Mouse (Mus musculus) bone marrow, adult 2 months (tissue): ENCODE results near the gene Cd151. TPM values are rescaled to one million over a fixed set of nuclear protein-coding genes. Genes with fewer than 3 reads are reported as not detected.

Experiments used
- H3K27ac ChIP-seq: fragments of 200-500 bp; 2 replicates; pipeline ENCODE4 v1.5.1; 2012; ENCODE audit warnings: low read depth, mild to moderate bottlenecking, control low read depth, inconsistent platforms, low read length; ENCODE audit not compliant: control insufficient read depth, poor library complexity, insufficient read depth
- H3K4me1 ChIP-seq: fragments of 200-500 bp; 2 replicates; pipeline ENCODE4 v1.6.1; 2011; ENCODE audit warnings: low read length; ENCODE audit not compliant: control insufficient read depth, insufficient read depth
- H3K4me3 ChIP-seq: fragments of 200-500 bp; replicated peaks from 2 replicates; pipeline ENCODE3; 2011; ENCODE audit warnings: mild to moderate bottlenecking, low read depth, low read length, control low read depth; ENCODE audit not compliant: control insufficient read depth
- CTCF ChIP-seq: fragments of 200-500 bp; IDR thresholded peaks from 2 replicates; pipeline ENCODE4 v1.5.1; 2011; ENCODE audit warnings: low read length, control low read depth; ENCODE audit not compliant: control insufficient read depth, insufficient read depth
- POLR2A ChIP-seq: fragments of 200-500 bp; IDR thresholded peaks from 2 replicates; pipeline ENCODE4 v1.6.1; 2011; ENCODE audit warnings: low read depth, mild to moderate bottlenecking, control low read depth, low read length, borderline replicate concordance; ENCODE audit not compliant: control insufficient read depth
- WGBS: fragments of 180-500 bp; shearing (Covaris S2); methylation state at CpG from one replicate; pipeline ENCODE4 v1.1.7; 2018; 5-methylcytosine and 5-hydroxymethylcytosine counted together
- polyA plus RNA-seq: library from polyadenylated mRNA; stranded (reverse); fragments of >200 nt; gene quantifications from 2 replicates; pipeline ENCODE4 v1.2.4, GENCODE M21; 2011; ENCODE audit warnings: low replicate concordance; ENCODE audit not compliant: missing spikeins, insufficient read depth, insufficient read length

Cd151 gene
- polyA plus RNA-seq, 1 experiment, result 34.2 TPM

DNA sequence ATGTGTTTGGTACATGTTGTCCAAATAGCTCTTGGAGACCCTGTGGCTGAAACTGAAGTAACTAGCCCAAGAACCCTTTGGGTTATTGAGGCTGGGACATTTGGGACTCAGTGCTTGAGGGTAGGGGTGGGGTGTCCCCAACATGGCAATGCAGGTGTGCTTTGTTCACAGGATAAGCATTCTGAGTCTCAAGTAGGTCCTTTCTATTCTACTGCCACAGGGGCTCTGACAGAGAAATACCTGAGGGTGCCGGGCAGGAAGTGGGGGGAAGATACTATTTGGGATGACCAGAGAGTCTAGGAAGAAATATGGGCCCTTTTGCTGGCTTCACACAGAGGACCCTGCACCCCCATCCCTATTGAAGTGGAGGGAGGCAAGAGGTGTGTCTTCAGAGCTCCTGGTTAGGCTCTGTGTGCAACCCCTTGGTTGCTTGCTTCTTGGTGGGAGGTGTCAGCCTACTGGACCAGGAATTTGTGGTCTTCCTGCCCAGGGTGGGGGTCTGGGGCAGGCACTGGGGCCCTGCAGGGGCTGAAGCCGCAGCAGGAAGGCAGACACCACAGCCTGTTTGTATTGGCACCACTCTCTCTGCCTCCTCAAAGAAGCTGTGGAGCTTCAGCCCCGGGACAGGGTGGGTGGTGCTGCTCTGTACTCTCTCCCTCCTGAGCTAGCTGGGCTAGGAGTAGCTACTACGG, 10.5 kb downstream of the Cd151 start:
- no peak for TF ChIP-seq CTCF
- TF ChIP-seq POLR2A, result no peak
- Histone ChIP-seq H3K4me1 (peaks cover 9% of the 10 kb centered on the region), H3K27ac (0 out of 2 replicates have a peak overlapping the region, but pooled peaks have one; percentile 6), H3K4me3 (no peak overlapping the region)
- WGBS, result 3% methylated on average over 4 of the region's 4 CpGs

DNA sequence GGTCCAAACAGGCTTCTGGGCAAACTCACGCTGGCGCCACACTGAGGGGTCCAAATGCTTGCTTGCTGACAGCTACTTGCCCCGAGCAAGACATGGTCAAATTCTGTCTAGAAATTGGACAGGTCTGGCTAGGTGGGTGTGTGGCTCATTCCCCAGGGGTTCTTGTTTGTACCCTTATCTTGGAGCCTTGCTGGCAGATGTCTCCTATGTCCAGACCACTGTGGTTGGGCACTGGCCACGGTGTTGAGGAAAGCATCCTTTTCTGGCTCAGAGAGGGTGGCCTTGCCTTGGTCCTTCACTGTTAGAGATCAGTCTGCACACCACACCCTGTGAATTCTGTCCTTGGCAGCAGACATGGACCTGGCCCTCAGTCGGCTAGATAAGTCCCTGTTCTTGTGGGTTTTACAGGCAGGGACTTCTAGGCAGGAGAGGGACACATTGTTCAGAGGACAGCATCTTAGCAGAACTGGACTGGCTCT, 11.1 kb downstream of the Cd151 start:
- H3K4me1 ChIP-seq, result peaks cover 9% of the 10 kb centered on the region
- 0 out of 2 replicates have a peak overlapping the region, but pooled peaks have one; percentile 6 for H3K27ac ChIP-seq
- H3K4me3 ChIP-seq, result no peak overlapping the region
- 9% methylated on average over 5 of the region's 5 CpGs for WGBS
- TF ChIP-seq POLR2A (no peak), CTCF (no peak)

DNA sequence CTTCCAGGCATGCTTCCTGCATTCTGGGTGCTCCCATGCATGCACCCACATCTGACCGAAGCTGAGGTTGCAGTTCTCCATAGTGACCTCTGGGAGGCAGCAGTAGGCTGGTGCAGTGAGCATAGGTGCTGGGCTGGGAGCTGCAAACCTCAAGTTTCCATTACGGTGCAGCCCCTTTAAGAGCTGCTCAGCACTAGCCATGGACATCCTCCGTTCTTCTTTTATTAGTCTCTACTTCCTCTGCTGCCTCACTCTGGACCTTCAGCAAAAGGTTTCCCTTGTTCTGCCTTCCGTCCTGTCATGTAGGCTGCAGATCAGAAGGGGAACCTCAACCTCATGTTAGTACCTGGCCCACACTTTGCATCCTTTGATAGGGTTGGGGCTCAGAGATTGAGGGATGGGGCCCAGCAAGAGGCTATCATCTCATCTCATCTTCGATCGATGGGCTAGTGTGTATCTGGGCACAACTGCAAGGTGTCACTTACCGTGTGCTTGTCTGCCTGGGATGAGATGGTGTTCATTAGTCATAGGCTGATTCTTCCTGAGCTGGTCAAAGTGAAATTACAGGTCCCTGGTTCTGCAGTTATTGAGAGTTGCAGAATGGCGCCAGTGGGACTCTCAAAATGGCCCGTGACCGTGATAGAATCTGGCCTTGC, 13.8 kb downstream of the Cd151 start:
- Histone ChIP-seq H3K4me3 (no peak overlapping the region), H3K4me1 (peaks cover 8% of the 10 kb centered on the region), H3K27ac (no peak overlapping the region)
- 7% methylated on average over 10 of the region's 10 CpGs for WGBS
- no peak for TF ChIP-seq POLR2A
- peak; percentile 97 for TF ChIP-seq CTCF

DNA sequence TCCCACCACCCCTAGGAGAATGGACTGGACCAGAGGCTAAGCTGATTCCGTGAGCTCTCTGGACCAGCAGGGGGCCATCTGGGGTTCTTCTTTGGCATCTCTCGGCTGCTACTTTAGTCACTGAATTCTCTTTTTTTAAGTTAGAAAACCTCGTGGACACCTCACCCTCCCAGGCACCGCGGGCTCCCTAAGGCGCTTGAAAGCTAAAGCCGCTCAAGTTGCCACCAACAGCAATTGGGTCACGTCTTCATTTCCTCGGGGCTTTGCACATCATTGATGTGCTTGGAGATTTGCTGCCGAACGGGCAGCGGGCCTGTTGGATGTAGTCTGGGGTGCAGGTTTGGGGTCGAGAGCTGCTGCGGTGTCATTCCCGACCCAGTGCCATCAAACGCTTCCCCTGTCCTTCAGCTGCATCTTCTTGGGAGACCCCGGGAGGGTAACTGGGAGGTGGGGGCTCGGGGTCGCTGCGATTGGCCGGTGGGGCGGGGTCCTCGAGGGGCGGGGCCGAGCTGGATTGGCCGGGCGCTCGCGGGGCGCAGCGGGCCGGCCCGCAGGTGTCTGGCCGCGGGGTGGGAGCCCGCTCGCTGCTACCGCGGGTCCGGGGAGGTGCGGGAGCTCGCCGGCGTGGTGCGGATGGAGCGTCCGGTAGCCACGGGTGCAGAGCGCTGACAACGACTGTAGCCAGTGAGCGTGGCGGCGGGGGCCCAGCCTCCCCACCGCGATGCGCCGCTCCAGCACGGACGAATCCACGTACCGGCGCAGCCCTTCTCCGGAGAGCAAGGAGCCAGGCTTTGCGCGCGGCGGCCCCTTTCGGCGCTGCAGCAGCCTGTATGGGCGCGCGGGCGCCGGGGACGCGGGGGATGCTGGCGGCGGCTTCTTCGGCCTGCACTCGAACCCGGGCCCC, 14.6 kb downstream of the Cd151 start:
- Histone ChIP-seq H3K27ac (no peak overlapping the region), H3K4me1 (peaks cover 8% of the 10 kb centered on the region), H3K4me3 (peak overlapping the region; percentile 11)
- peak; percentile 43; the same call in 1 of the 2 replicates for TF ChIP-seq CTCF
- TF ChIP-seq POLR2A, result no peak
- 9% methylated on average over 81 of the region's 81 CpGs for WGBS

DNA sequence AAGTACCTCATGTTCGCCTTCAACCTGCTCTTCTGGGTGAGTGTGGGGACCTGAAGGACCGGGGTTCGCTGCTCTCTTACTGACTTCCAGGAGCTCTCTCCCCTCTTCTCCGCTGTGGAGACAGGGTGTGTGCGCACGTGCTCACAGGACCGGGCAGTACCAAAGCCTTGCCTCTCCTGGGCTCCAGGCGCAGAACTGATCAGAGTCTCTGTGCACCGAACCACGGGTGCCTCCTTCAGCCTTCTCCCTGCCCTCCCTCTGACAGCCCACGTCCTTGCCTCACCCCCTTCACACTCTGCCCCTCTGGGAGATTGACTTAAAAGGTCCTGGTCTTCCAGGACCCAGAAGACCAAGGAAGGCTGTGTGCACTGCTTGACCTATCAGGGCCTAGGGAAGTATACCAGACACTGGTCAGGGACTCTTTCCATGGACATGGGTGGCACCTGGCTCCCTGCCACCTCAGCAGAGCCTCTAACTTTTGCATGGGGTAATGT, 15.4 kb downstream of the Cd151 start:
- Histone ChIP-seq H3K27ac (no peak overlapping the region), H3K4me1 (peaks cover 6% of the 10 kb centered on the region), H3K4me3 (no peak overlapping the region)
- TF ChIP-seq POLR2A, result no peak
- no peak for TF ChIP-seq CTCF
- 75% methylated on average over 11 of the region's 11 CpGs for WGBS

DNA sequence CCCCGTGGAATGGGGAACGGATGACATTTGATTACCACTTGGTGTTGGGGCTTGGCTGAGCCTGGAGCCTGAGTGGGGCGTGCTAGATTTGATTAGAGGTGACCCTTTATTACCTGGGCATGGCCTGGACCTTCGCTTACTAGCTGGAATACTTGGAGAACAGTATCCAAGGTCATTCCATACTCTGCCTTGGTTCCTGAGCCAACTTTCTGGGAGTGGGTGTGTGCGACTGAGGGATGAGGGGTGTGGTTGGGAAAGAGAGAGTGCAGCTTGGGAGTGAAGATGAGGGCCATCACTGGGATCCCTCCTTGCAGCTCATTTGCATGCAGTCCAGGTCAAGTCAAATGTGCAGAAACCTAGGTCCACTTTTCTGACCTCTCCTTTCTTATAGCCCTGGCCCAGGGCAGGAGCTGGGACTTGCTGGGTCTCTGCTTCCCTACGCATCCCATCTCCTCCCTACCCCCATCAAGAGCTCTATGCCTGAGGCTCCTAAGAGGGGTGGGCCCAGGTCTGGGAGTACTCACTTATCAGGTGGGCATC, 16.0 kb downstream of the Cd151 start:
- H3K4me1 ChIP-seq, result peaks cover 4% of the 10 kb centered on the region
- H3K27ac ChIP-seq, result no peak overlapping the region
- no peak for TF ChIP-seq POLR2A
- TF ChIP-seq CTCF, result no peak
- WGBS, result 82% methylated on average over 6 of the region's 6 CpGs
- no peak overlapping the region for H3K4me3 ChIP-seq

DNA sequence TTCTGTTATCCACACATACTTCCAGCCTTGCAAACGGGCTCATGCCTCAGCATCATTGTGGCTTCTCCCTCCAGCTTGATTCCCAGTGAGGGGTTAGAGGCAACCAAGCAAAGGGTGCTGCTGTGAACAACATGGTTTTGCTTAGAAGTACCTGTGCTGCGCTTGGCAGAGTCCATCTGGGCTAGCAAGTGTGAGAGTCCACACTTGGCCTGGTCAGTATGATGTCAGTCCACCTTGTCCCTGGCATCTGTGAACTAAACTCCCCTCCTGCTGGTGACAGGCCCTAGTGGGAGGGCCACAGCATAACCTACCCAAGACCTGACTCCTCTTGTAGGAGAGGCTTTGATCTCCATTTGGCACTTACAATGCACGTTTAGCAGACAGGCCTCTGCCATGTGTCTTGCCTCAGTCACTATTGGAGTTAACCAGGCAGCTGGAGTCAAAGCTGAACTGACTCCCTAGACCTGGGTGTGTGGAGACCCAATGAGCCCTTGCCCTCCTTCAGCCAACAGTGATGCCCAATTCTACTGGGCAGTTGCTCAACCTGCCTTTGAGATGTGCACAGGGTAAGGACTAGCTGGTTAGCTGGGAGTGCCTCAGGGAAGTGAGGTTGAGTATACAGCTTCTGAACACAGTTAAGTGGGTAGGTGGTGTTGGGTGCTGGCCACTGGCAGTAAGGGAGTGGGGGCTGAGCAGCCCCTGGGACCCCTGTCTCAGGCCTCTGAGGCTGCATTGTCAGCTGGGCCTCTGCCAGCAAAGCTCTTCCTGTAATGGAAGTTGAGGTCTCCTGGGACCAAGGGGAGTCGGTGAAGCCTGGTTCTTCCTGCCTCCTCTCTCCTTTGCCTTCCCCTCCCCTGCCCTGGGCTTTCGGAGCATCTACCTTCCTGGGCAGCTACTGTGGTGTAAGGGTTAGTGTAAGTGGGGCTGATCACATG, 17.3 kb downstream of the Cd151 start:
- Histone ChIP-seq H3K27ac (no peak overlapping the region), H3K4me1 (peaks cover 3% of the 10 kb centered on the region), H3K4me3 (no peak overlapping the region)
- WGBS, result 64% methylated on average over 5 of the region's 5 CpGs
- no peak for TF ChIP-seq CTCF
- no peak for TF ChIP-seq POLR2A
